Mouse (Mus musculus): ENCODE data around the gene Stoml2. TPM values are rescaled to one million over a fixed set of nuclear protein-coding genes. Genes with fewer than 3 reads are reported as not detected.
"Not testable (repeated sequence)": the region's sequence is repeated elsewhere in the genome, so short reads cannot be mapped to it uniquely, and the experiment has no call there.

Gene Stoml2
- polyA plus RNA-seq, 1 experiment from 2014 or later = 140 TPM

DNA sequence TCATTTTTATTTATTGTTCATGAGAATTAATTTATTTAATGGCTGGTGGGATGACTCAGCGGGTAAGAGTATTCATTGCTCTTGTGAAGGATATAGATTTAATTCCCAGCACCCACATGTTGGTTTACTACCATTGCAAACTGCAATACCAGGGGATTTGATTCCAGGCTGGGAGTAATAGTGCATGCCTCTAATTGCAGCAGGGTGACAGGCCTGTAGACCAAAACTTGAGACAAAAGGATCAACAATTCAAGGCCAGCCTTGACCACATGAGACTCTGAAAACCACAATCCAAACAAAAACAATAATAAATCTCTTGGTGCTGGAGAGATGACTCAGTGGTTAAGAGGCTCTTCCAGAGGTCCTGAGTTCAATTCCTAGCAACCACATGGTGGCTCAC lies 19.4 kb downstream of the Stoml2 start:
- Histone ChIP-seq H3K4me3 (ENCODE audit: low read depth, low read length) (no peak overlapping the region), H3K36me3 (ENCODE audit: insufficient read depth, low read length) (no peaks in the 10 kb centered on the region), H3K27me3 (replicated peaks; ENCODE audit: insufficient read depth, low read length) (no peaks in the 10 kb centered on the region), H3K4me2 (replicated peaks; ENCODE audit: low read depth, low read length) (no peak overlapping the region), H3K4me1 (ENCODE audit: insufficient read depth, low read depth, low read length) (no peaks in the 10 kb centered on the region), H3K27ac (ENCODE audit: low read length) (no peak overlapping the region), H3K9me3 (ENCODE audit: low read length) (no peaks in the 10 kb centered on the region), H3K9ac (replicated peaks; ENCODE audit: low read depth) (no peak overlapping the region)
- ATAC-seq (no peak), DNase-seq (ENCODE audit: low spot score) (no peak)
- WGBS = 91% methylated on average over 1 of the region's 1 CpGs
- TF ChIP-seq EP300 (IDR thresholded peaks at IDR 0.05) (no peak), CTCF (IDR thresholded peaks at IDR 0.05) (no peak)

DNA sequence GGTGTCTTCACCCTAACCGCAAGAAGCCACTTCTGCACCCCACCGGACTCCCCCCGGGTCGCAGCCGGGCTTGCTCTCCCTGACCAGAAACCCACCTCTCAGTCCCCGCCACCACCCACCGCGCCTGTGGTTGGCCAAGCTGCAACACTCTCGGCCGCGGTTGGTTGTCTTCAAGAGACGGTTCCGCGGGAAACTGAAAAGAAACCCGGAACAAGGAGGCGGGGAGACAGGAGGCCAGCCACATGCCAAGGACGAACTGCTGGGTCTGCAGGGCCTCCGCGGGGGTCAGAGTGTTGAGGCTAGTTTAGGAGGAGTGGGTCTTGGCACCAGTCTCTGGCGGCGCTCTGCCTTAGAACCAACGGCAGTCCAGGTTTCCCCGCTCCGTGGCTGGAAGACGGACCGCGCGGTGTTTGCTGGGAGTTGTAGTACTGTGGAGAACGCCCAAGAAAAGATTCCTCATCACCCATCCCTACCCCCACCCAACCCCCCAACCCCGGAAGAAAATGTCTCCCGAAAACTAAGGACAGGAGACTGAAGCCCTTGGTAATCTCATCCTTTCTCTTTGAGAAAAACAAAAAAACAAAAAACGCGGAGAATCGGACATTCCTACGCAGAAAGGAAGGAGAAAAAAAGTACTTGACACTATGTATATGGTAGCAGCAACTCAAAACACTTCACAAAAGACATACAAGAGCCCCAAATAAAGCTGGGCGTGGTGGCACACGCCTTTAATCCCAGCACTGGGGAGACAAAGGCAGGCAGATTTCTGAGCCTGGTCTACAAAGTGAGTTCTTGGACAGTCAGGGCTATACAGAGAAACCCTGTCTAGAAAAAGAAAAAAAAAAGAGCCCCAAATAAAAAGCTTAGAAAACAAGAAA lies 21.1 kb downstream of the Stoml2 start, which contains the start of gene Fancg:
Fancg (minus strand) TSS at position 346 of the 878 bp plus-strand sequence.
- Histone ChIP-seq H3K9me3 (ENCODE audit: low read length) (no peaks in the 10 kb centered on the region), H3K4me1 (ENCODE audit: insufficient read depth, low read depth, low read length) (no peaks in the 10 kb centered on the region), H3K9ac (replicated peaks; ENCODE audit: low read depth) (peak within 1 kb of the TSS; percentile 59), H3K4me2 (replicated peaks; ENCODE audit: low read depth, low read length) (peak within 1 kb of the TSS; percentile 78), H3K36me3 (ENCODE audit: insufficient read depth, low read length) (no peaks in the 10 kb centered on the region), H3K4me3 (ENCODE audit: low read depth, low read length) (peak within 1 kb of the TSS; percentile 88), H3K27me3 (replicated peaks; ENCODE audit: insufficient read depth, low read length) (no peaks in the 10 kb centered on the region), H3K27ac (ENCODE audit: low read length) (no peak within 1 kb of the TSS)
- TF ChIP-seq CTCF (IDR thresholded peaks at IDR 0.05) (no peak), EP300 (IDR thresholded peaks at IDR 0.05) (no peak)
- ATAC-seq (peak; percentile 91), DNase-seq (ENCODE audit: low spot score) (peak; percentile 83)
- WGBS = under 1% methylated on average over 37 of the region's 37 CpGs

DNA sequence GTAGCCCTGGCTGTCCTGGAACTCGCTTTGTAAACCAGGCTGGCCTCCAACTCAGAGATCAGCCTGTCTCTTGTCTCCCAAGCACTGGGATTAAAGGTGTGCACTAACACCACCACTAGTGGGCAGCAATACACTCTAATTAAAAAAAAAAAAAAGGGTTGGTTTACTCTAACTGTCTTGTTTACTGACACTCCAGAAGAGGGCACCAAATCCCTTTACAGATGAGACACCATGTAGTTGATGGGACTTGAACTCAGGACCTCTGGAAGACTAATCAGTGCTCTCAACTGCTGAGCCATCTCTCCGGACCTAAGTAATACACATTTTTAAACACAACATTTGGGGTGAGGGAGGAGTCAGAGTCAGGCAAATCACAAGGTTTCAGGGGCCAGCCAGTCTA lies 25.7 kb downstream of the Stoml2 start:
- H3K27ac ChIP-seq (ENCODE audit: low read length) = no peak overlapping the region
- H3K4me1 ChIP-seq (ENCODE audit: insufficient read depth, low read depth, low read length) = no peaks in the 10 kb centered on the region
- ATAC-seq = no peak
- 47% methylated on average over 2 of the region's 2 CpGs for WGBS
- no peak overlapping the region for H3K9ac ChIP-seq (replicated peaks; ENCODE audit: low read depth)
- no peaks in the 10 kb centered on the region; the same call in 1 of the 2 replicates for H3K36me3 ChIP-seq (ENCODE audit: insufficient read depth, low read length)
- no peaks in the 10 kb centered on the region for H3K9me3 ChIP-seq (ENCODE audit: low read length)
- DNase-seq (ENCODE audit: low spot score) = peak; percentile 72
- no peaks in the 10 kb centered on the region for H3K27me3 ChIP-seq (replicated peaks; ENCODE audit: insufficient read depth, low read length)
- TF ChIP-seq EP300 (IDR thresholded peaks at IDR 0.05) (no peak), CTCF (IDR thresholded peaks at IDR 0.05) (peak; percentile 69)
- H3K4me2 ChIP-seq (replicated peaks; ENCODE audit: low read depth, low read length) = no peak overlapping the region
- H3K4me3 ChIP-seq (ENCODE audit: low read depth, low read length) = no peak overlapping the region

DNA sequence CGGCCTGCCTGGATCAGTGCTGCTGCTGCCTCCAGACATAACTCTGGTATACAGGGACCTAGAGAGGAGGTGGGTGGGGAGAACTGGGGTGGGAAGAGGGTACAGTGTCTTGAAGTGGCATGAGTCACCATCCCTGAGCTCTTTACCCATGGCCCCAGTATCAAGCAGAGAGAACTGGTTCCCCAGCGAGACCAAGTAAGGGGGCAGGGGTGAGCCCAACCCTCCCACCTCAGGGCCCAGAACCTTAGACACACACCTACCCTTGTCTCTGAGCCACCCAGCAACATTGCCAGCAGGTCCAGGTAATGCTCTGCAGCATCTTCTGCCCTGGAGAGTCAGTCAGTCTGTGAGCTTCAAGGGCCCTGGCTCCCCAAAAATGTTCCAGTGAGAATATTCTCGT lies 26.6 kb downstream of the Stoml2 start:
- Histone ChIP-seq H3K4me1 (ENCODE audit: insufficient read depth, low read depth, low read length) (no peaks in the 10 kb centered on the region), H3K4me2 (replicated peaks; ENCODE audit: low read depth, low read length) (no peak overlapping the region), H3K9ac (replicated peaks; ENCODE audit: low read depth) (no peak overlapping the region), H3K4me3 (ENCODE audit: low read depth, low read length) (no peak overlapping the region), H3K27me3 (replicated peaks; ENCODE audit: insufficient read depth, low read length) (no peaks in the 10 kb centered on the region), H3K27ac (ENCODE audit: low read length) (no peak overlapping the region), H3K9me3 (ENCODE audit: low read length) (no peaks in the 10 kb centered on the region), H3K36me3 (ENCODE audit: insufficient read depth, low read length) (no peaks in the 10 kb centered on the region; the same call in 1 of the 2 replicates)
- DNase-seq (ENCODE audit: low spot score) = no peak
- 89% methylated on average over 3 of the region's 3 CpGs for WGBS
- TF ChIP-seq EP300 (IDR thresholded peaks at IDR 0.05) = no peak
- no peak for TF ChIP-seq CTCF (IDR thresholded peaks at IDR 0.05)
- ATAC-seq = no peak

DNA sequence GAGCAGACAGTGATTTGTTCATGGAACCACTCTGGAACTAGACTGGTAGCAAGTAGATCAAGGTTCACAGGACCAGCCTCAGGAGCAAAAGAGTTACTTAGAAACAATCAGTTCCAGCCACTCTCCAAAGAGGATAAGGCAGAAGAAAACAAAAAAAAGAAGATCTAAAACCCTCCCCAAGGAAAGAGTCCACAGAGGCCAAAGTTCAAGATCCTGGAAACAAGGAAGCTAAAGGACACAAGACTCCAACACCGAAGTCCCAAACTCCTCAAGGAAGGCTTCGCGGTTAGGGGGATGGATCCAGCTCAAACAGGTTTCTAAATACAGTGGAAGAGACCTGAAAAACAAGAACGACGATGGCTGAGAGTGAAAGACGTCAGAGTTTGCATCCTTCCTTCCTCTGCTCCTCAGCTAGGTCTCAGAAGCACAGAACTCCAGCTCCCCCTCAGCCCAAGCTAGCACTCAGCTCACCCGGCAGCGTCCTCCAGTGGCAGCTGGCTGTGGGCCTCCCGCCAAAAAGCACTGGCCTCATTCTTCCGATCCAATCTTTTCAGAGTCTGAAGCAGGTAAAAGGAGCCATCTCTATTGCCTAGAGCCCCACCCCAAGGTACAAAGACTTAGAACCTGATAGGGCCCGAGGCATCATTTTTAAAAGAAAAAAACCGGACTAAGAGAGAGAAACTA lies 28.6 kb downstream of the Stoml2 start:
- Histone ChIP-seq H3K9me3 (ENCODE audit: low read length) (no peaks in the 10 kb centered on the region), H3K4me2 (replicated peaks; ENCODE audit: low read depth, low read length) (no peak overlapping the region), H3K27ac (ENCODE audit: low read length) (no peak overlapping the region), H3K9ac (replicated peaks; ENCODE audit: low read depth) (no peak overlapping the region), H3K27me3 (replicated peaks; ENCODE audit: insufficient read depth, low read length) (no peaks in the 10 kb centered on the region), H3K4me3 (ENCODE audit: low read depth, low read length) (no peak overlapping the region), H3K4me1 (ENCODE audit: insufficient read depth, low read depth, low read length) (peaks cover 10% of the 10 kb centered on the region; the same call in 1 of the 2 replicates), H3K36me3 (ENCODE audit: insufficient read depth, low read length) (no peaks in the 10 kb centered on the region; the same call in 1 of the 2 replicates)
- WGBS = 75% methylated on average over 12 of the region's 12 CpGs
- TF ChIP-seq CTCF (IDR thresholded peaks at IDR 0.05) = no peak
- TF ChIP-seq EP300 (IDR thresholded peaks at IDR 0.05) = no peak
- DNase-seq (ENCODE audit: low spot score) (no peak), ATAC-seq (no peak)

DNA sequence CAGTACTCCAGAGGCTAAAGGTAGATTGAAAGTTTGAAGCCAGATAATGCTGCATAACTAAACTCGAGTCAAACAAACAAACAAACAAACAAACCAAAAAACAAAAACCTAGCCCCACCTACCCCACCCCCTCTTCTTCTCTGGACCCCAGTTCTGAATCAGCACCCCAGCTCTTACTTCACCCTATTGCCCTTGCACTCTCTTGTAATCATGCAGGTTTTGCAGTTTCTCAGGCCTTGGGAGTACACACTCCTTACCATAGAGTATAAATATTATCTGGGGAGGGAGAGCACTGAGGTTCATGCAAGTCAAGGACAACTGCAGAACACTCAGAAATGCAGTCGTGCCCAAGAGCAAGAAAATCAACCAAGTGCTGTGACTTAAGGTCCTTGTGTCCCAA lies 30.2 kb downstream of the Stoml2 start:
- Histone ChIP-seq H3K27me3 (replicated peaks; ENCODE audit: insufficient read depth, low read length) (no peaks in the 10 kb centered on the region), H3K9ac (replicated peaks; ENCODE audit: low read depth) (no peak overlapping the region), H3K4me2 (replicated peaks; ENCODE audit: low read depth, low read length) (no peak overlapping the region), H3K36me3 (ENCODE audit: insufficient read depth, low read length) (no peaks in the 10 kb centered on the region; the same call in 1 of the 2 replicates), H3K4me3 (ENCODE audit: low read depth, low read length) (no peak overlapping the region), H3K27ac (ENCODE audit: low read length) (no peak overlapping the region), H3K4me1 (ENCODE audit: insufficient read depth, low read depth, low read length) (peaks cover 13% of the 10 kb centered on the region; the same call in 1 of the 2 replicates), H3K9me3 (ENCODE audit: low read length) (no peaks in the 10 kb centered on the region)
- ATAC-seq = no peak
- 82% methylated on average over 2 of the region's 2 CpGs for WGBS
- DNase-seq (ENCODE audit: low spot score) = no peak
- TF ChIP-seq CTCF (IDR thresholded peaks at IDR 0.05) = no peak
- TF ChIP-seq EP300 (IDR thresholded peaks at IDR 0.05) = no peak

DNA sequence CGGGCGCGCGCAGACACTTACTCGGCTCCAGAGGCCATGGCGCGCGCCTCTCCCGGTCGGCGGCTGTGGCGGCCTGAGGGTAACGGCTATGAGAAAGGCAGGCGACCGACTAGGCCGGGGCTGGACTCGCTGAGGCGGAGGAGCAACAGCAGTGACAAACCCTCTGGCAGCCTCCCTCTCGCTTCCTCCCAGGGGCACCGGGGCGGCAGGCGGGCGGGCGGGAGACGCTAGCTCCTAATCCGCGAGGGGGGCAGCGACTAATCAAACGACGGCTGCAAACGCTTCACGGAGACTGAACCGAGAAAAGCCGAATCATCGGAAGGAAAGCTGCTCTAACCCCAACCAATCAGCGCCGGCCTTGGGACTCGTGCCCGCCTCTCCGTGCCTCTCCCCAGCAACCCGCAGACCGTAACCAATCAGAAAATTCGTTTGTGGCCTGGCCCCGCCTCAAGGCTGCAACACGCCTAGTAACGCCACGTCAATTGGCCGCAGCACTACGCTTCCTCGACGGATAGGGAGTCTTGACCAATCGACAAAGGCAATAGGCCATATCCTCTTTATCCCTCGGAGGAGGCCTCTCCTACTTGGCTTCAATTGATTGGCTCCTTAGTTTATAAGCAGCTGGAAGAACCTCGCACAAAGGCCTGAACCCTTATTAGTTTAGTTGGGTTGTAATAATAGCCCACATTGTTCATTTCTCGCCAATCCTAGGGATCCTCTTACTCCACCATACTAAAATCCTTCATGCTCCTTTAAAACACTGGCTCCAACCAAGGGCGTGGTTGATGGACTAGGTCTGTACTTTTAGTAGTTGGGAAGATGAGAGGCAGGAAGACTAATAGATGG lies 31.1 kb downstream of the Stoml2 start, which contains the start of gene Vcp:
Vcp (minus strand) TSS at position 367 of the 846 bp plus-strand sequence.
- Histone ChIP-seq H3K9ac (replicated peaks; ENCODE audit: low read depth) (peak within 1 kb of the TSS; percentile 98), H3K4me3 (ENCODE audit: low read depth, low read length) (peak within 1 kb of the TSS; percentile 75), H3K27ac (ENCODE audit: low read length) (peak within 1 kb of the TSS; percentile 96), H3K4me2 (replicated peaks; ENCODE audit: low read depth, low read length) (peak within 1 kb of the TSS; percentile 75), H3K4me1 (ENCODE audit: insufficient read depth, low read depth, low read length) (peaks cover 13% of the 10 kb centered on the region; the same call in 1 of the 2 replicates)
- DNase-seq (ENCODE audit: low spot score) (peak; percentile 100), ATAC-seq (peak; percentile 99)
- not testable (repeated sequence) for H3K36me3 ChIP-seq (ENCODE audit: insufficient read depth, low read length); H3K9me3 ChIP-seq (ENCODE audit: low read length); H3K27me3 ChIP-seq (replicated peaks; ENCODE audit: insufficient read depth, low read length)
- 2% methylated on average over 40 of the region's 56 CpGs for WGBS

Data from lung, postnatal 0 days (tissue).